Mouse (Mus musculus): ENCODE measurements around the gene Ovol3. TPM values are rescaled to one million over a fixed set of nuclear protein-coding genes. Genes with fewer than 3 reads are reported as not detected.

Ovol3 gene
- polyA plus RNA-seq, 1 experiment, result not detected

DNA sequence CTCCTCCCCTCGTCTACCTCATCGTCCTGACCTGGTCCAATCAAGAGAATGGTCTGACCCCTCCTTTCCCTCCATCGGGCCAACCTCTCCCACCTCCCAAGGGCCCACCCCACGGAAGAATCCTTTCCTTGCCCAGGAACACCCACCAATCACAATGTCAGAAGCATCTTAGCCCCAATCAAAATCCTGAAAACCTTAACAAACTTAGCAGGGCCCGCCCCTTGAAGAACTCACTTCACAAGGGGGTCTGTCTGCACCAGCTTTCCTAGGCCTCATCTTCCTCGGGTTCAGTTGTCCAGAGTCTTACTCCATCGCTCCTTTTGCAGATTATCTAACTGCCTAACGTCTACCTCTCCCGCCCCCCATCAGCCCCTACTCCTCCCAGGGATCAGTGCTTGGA, 42.5 kb downstream of the Ovol3 start:
- no peak for TF ChIP-seq CTCF (IDR thresholded peaks at IDR 0.05; ENCODE audit: insufficient read depth, low read depth, low read length)
- no peak for TF ChIP-seq POLR2A (IDR thresholded peaks at IDR 0.05; ENCODE audit: insufficient read depth, low read depth, low read length)
- peaks cover 7% of the 10 kb centered on the region for H3K4me1 ChIP-seq (ENCODE audit: control insufficient read depth, insufficient read depth, low read length)
- H3K27ac ChIP-seq (ENCODE audit: insufficient read depth, low read depth, low read length), result no peak overlapping the region
- WGBS, result 42% methylated on average over 9 of the region's 9 CpGs
- no peak overlapping the region for H3K4me3 ChIP-seq (ENCODE audit: insufficient read depth, low read depth, low read length)

DNA sequence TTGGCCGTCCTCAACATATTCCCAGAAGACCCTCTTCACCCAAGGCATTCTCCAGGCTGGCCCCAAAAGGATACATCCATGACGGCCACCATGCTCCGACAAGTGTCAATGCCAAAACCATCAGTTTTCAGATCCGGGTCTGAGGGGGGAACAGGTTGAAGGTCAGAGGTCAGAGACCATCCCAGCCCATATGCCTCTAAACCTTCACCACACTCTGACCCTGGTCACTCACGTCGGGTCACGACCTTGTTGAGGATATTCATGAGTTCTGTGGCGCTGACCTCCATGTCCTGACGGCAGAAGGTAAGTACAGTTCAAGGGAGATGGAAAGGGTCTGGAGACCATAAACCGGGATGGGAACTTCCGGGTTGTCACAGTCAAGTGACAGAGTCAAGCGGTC, 43.4 kb downstream of the Ovol3 start:
- Histone ChIP-seq H3K4me1 (ENCODE audit: control insufficient read depth, insufficient read depth, low read length) (peaks cover 7% of the 10 kb centered on the region), H3K27ac (ENCODE audit: insufficient read depth, low read depth, low read length) (no peak overlapping the region), H3K4me3 (ENCODE audit: insufficient read depth, low read depth, low read length) (no peak overlapping the region)
- no peak for TF ChIP-seq POLR2A (IDR thresholded peaks at IDR 0.05; ENCODE audit: insufficient read depth, low read depth, low read length)
- no peak for TF ChIP-seq CTCF (IDR thresholded peaks at IDR 0.05; ENCODE audit: insufficient read depth, low read depth, low read length)
- 90% methylated on average over 12 of the region's 12 CpGs for WGBS

DNA sequence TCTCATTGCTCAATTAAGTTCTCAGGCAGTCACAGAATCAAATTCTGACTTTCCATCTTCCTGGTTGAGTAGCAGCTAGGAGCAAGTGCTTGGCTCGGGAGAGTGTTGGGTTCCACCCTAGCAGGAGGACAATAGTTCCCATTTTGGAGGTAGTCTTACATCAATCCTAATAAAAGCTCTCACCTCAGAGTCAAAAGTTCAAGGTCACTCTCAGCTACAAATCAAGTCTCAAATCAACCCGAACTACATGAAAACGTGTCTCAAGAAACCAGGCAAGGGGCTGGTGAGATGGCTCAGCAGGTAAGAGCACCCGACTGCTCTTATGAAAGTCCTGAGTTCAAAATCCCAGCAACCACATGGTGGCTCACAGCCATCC, 46.4 kb downstream of the Ovol3 start:
- no peak overlapping the region for H3K27ac ChIP-seq (ENCODE audit: insufficient read depth, low read depth, low read length)
- H3K4me3 ChIP-seq (ENCODE audit: insufficient read depth, low read depth, low read length), result no peak overlapping the region
- peaks cover 7% of the 10 kb centered on the region for H3K4me1 ChIP-seq (ENCODE audit: control insufficient read depth, insufficient read depth, low read length)
- no peak for TF ChIP-seq POLR2A (IDR thresholded peaks at IDR 0.05; ENCODE audit: insufficient read depth, low read depth, low read length)
- no peak for TF ChIP-seq CTCF (IDR thresholded peaks at IDR 0.05; ENCODE audit: insufficient read depth, low read depth, low read length)
- 88% methylated on average over 4 of the region's 4 CpGs for WGBS

DNA sequence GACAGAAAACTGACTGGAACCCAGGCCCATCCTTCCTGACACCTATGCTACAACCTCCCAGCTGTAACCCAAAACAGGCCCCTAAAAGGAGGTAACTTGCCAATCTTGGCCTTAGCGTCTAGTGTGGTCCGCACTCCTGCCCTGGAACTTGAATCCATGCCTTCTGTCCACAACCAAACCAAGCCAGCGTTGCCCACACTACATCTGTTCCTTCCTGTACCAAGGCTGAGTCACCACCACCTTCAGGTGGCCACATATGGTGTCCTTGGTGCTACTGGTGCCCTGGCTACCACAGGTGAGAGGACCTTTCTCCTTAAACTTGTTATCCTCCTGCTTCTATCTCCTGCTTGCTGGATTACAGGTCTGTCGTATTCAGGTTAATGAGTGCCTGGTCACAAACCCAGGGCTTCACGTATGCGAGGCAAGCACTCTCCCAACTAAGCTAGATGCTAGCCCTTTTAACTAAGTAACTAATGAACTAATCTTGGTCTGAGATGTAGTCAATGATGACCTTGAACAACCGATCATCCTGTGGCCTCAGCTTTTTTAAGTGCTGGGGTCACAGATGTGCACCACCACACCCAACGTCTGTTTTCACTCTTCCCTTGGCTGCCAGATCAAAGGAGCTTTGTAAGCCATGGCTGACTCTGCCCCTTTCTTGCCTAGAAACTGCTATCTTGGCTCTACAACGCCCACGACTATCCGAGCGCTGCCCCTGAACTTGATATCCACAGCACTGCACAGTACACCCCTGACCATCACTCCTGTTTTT, 47.0 kb downstream of the Ovol3 start:
- no peak overlapping the region for H3K4me3 ChIP-seq (ENCODE audit: insufficient read depth, low read depth, low read length)
- no peak overlapping the region for H3K27ac ChIP-seq (ENCODE audit: insufficient read depth, low read depth, low read length)
- TF ChIP-seq CTCF (IDR thresholded peaks at IDR 0.05; ENCODE audit: insufficient read depth, low read depth, low read length), result no peak
- no peak for TF ChIP-seq POLR2A (IDR thresholded peaks at IDR 0.05; ENCODE audit: insufficient read depth, low read depth, low read length)
- peaks cover 10% of the 10 kb centered on the region for H3K4me1 ChIP-seq (ENCODE audit: control insufficient read depth, insufficient read depth, low read length)
- WGBS, result 82% methylated on average over 12 of the region's 12 CpGs

DNA sequence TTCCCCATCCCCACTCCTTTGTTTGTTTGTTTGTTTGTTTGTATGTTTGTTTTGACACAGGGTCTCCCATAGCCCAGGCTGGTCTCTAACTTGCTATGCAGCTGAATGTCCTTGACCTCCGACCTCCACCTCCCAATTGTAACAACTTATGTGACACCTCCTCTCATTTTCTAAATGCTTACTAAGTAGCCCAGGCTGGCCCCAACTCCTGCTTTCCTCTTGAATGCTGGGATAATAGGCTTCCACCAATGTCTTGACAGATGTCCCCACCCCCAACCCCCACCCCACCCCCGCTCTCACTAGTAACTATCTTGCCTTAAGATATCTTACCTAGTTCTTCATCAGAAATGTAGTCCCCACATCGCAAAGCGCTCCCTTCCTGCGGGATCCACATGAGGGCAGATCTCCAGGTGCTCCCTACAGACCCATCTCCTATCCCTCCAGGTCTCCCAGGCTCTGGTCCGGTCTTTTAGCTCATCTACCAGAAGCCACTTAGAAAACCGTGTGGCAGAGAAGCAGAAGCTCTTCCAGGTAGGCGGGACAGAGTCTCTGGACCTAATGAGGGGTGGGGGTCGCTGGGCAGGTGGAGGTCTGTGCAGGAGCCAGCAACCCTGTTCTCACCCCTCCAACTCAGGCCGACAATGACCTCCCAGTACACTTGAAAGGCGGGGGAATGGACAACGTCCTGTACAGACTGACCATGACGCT, 50.7 kb downstream of the Ovol3 start:
- TF ChIP-seq POLR2A (IDR thresholded peaks at IDR 0.05; ENCODE audit: insufficient read depth, low read depth, low read length) (no peak), CTCF (IDR thresholded peaks at IDR 0.05; ENCODE audit: insufficient read depth, low read depth, low read length) (no peak)
- 77% methylated on average over 13 of the region's 13 CpGs for WGBS
- Histone ChIP-seq H3K27ac (ENCODE audit: insufficient read depth, low read depth, low read length) (no peak overlapping the region), H3K4me3 (ENCODE audit: insufficient read depth, low read depth, low read length) (no peak overlapping the region), H3K4me1 (ENCODE audit: control insufficient read depth, insufficient read depth, low read length) (peaks cover 3% of the 10 kb centered on the region; the same call in 1 of the 2 replicates)

DNA sequence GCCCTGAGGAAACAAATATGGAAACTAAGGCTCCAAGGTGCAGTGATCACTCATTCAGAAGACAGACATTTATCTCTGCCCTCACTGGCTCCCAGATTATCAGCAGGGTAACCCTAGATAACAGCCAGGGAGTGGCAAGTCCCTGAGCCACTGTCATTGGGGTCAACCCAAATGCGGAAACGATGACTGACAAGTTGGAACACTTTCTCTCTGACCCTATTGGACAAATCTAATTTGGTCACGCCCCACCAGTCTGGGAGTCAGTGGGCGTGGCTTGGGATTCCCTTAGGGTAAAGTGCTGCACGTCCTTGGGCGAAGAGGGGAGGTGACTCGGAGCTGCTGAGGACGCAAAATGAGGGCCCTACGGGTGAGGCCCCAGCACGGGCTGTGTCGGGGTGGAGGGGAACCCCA, 51.6 kb downstream of the Ovol3 start, which contains the start of gene Cox7a1:
Gene Cox7a1 (plus strand): TSS at position 266 of the 411 bp plus-strand sequence.
- no peak within 1 kb of the TSS for H3K4me3 ChIP-seq (ENCODE audit: insufficient read depth, low read depth, low read length)
- 27% methylated on average over 11 of the region's 11 CpGs for WGBS
- H3K4me1 ChIP-seq (ENCODE audit: control insufficient read depth, insufficient read depth, low read length), result peaks cover 3% of the 10 kb centered on the region; the same call in 1 of the 2 replicates
- no peak for TF ChIP-seq POLR2A (IDR thresholded peaks at IDR 0.05; ENCODE audit: insufficient read depth, low read depth, low read length)
- no peak for TF ChIP-seq CTCF (IDR thresholded peaks at IDR 0.05; ENCODE audit: insufficient read depth, low read depth, low read length)
- H3K27ac ChIP-seq (ENCODE audit: insufficient read depth, low read depth, low read length), result no peak within 1 kb of the TSS

Other genes with a start within 250 kb of the Ovol3 start
- not detected in 2 replicates for gene Zfp14, start 184.3 kb downstream of the Ovol3 start, polyA plus RNA-seq (2012; ENCODE audit: insufficient read depth, insufficient read length, low replicate concordance, missing spikeins)
- not detected in 2 replicates for gene Zfp82, start 162.8 kb downstream of the Ovol3 start, polyA plus RNA-seq (2012; ENCODE audit: insufficient read depth, insufficient read length, low replicate concordance, missing spikeins)
- gene Gm26920, start 145.3 kb downstream of the Ovol3 start, polyA plus RNA-seq (2012; ENCODE audit: insufficient read depth, insufficient read length, low replicate concordance, missing spikeins), result not detected in 2 replicates
- not detected in 2 replicates for gene Zfp566, start 145.2 kb downstream of the Ovol3 start, polyA plus RNA-seq (2012; ENCODE audit: insufficient read depth, insufficient read length, low replicate concordance, missing spikeins)
- gene Zfp260, start 140.9 kb downstream of the Ovol3 start, polyA plus RNA-seq (2012; ENCODE audit: insufficient read depth, insufficient read length, low replicate concordance, missing spikeins), result 238 TPM in 1 of 2 replicates, not detected in the other
- gene Zfp382, start 113.8 kb downstream of the Ovol3 start, polyA plus RNA-seq (2012; ENCODE audit: insufficient read depth, insufficient read length, low replicate concordance, missing spikeins), result not detected in 2 replicates
- gene Zfp146, start 66.0 kb downstream of the Ovol3 start, polyA plus RNA-seq (2012; ENCODE audit: insufficient read depth, insufficient read length, low replicate concordance, missing spikeins), result not detected in 2 replicates
- not detected in 2 replicates for gene Cox7a1, start 51.6 kb downstream of the Ovol3 start, polyA plus RNA-seq (2012; ENCODE audit: insufficient read depth, insufficient read length, low replicate concordance, missing spikeins)
- 469 TPM in 1 of 2 replicates, not detected in the other for gene Capns1, start 36.9 kb downstream of the Ovol3 start, polyA plus RNA-seq (2012; ENCODE audit: insufficient read depth, insufficient read length, low replicate concordance, missing spikeins)
- not detected in 2 replicates for gene Polr2i, start 3.8 kb downstream of the Ovol3 start, polyA plus RNA-seq (2012; ENCODE audit: insufficient read depth, insufficient read length, low replicate concordance, missing spikeins)
- not detected in 2 replicates for gene Tbcb, start 3.5 kb downstream of the Ovol3 start, polyA plus RNA-seq (2012; ENCODE audit: insufficient read depth, insufficient read length, low replicate concordance, missing spikeins)
- gene Thap8, start 44.4 kb upstream of the Ovol3 start, polyA plus RNA-seq (2012; ENCODE audit: insufficient read depth, insufficient read length, low replicate concordance, missing spikeins), result not detected in 2 replicates
- not detected in 2 replicates for gene Wdr62, start 44.7 kb upstream of the Ovol3 start, polyA plus RNA-seq (2012; ENCODE audit: insufficient read depth, insufficient read length, low replicate concordance, missing spikeins)
- gene Clip3, start 56.0 kb upstream of the Ovol3 start, polyA plus RNA-seq (2012; ENCODE audit: insufficient read depth, insufficient read length, low replicate concordance, missing spikeins), result 737 TPM in 1 of 2 replicates, not detected in the other
- not detected in 2 replicates for gene Alkbh6, start 73.0 kb upstream of the Ovol3 start, polyA plus RNA-seq (2012; ENCODE audit: insufficient read depth, insufficient read length, low replicate concordance, missing spikeins)
- not detected in 2 replicates for gene Syne4, start 79.1 kb upstream of the Ovol3 start, polyA plus RNA-seq (2012; ENCODE audit: insufficient read depth, insufficient read length, low replicate concordance, missing spikeins)
- gene E130208F15Rik, start 86.0 kb upstream of the Ovol3 start, polyA plus RNA-seq (2012; ENCODE audit: insufficient read depth, insufficient read length, low replicate concordance, missing spikeins), result not detected in 2 replicates
- not detected in 2 replicates for gene Sdhaf1, start 88.2 kb upstream of the Ovol3 start, polyA plus RNA-seq (2012; ENCODE audit: insufficient read depth, insufficient read length, low replicate concordance, missing spikeins)
- gene Lrfn3, start 127.0 kb upstream of the Ovol3 start, polyA plus RNA-seq (2012; ENCODE audit: insufficient read depth, insufficient read length, low replicate concordance, missing spikeins), result not detected in 2 replicates
- not detected in 2 replicates for gene Tyrobp, start 178.0 kb upstream of the Ovol3 start, polyA plus RNA-seq (2012; ENCODE audit: insufficient read depth, insufficient read length, low replicate concordance, missing spikeins)
- gene Hcst, start 184.1 kb upstream of the Ovol3 start, polyA plus RNA-seq (2012; ENCODE audit: insufficient read depth, insufficient read length, low replicate concordance, missing spikeins), result not detected in 2 replicates
- gene Nfkbid, start 186.0 kb upstream of the Ovol3 start, polyA plus RNA-seq (2012; ENCODE audit: insufficient read depth, insufficient read length, low replicate concordance, missing spikeins), result not detected in 2 replicates
- gene Aplp1, start 209.8 kb upstream of the Ovol3 start, polyA plus RNA-seq (2012; ENCODE audit: insufficient read depth, insufficient read length, low replicate concordance, missing spikeins), result 174 TPM in 1 of 2 replicates, not detected in the other
- gene Kirrel2, start 222.0 kb upstream of the Ovol3 start, polyA plus RNA-seq (2012; ENCODE audit: insufficient read depth, insufficient read length, low replicate concordance, missing spikeins), result not detected in 2 replicates
- not detected in 2 replicates for gene Nphs1, start 222.6 kb upstream of the Ovol3 start, polyA plus RNA-seq (2012; ENCODE audit: insufficient read depth, insufficient read length, low replicate concordance, missing spikeins)

Data from olfactory bulb, adult 2 months (tissue).